Mouse (Mus musculus): ENCODE measurements at regions not wholly inside any gene's neighbourhood (a gene's known extent, or its start where the extent isn't known, plus 50 kb on each side); places are given as distances from the start of the nearest gene placed in this dataset.

GRCm38 (mm10) chr10:16714526-16714925 is 1008.5 kb upstream of the Cited2 start:
- TF ChIP-seq CTCF (conservative IDR thresholded peaks at IDR 0.05; ENCODE audit: low read length): no peak
- TF ChIP-seq POU5F1 (IDR thresholded peaks at IDR 0.05; ENCODE audit: borderline replicate concordance, low read length): no peak
